Mouse (Mus musculus) cerebellum, adult 2 months (tissue): ENCODE data around the gene Sema6c. TPM values are rescaled to one million over a fixed set of nuclear protein-coding genes. Genes with fewer than 3 reads are reported as not detected.

Source experiments
- DNase-seq, 2 experiments: peaks; one replicate each; pipeline ENCODE4 v3.0.0; 2021
- H3K27ac ChIP-seq: fragments of 200-500 bp; 2 replicates; pipeline ENCODE4 v1.5.1; 2012; ENCODE audit warnings: low read length, control low read depth, inconsistent platforms; ENCODE audit not compliant: insufficient read depth
- H3K27me3 ChIP-seq: fragments of 200-500 bp; 2 replicates; pipeline ENCODE4 v1.6.1; 2012; ENCODE audit warnings: inconsistent platforms, mild to moderate bottlenecking, low read length, moderate library complexity; ENCODE audit not compliant: control insufficient read depth, insufficient read depth
- H3K4me1 ChIP-seq: fragments of 200-500 bp; 2 replicates; pipeline ENCODE4 v1.6.1; 2011; ENCODE audit warnings: low read length; ENCODE audit not compliant: control insufficient read depth, insufficient read depth
- H3K4me3 ChIP-seq: fragments of 200-500 bp; replicated peaks from 2 replicates; pipeline ENCODE3; 2011; ENCODE audit warnings: mild to moderate bottlenecking, low read depth, low read length, control low read depth; ENCODE audit not compliant: insufficient read depth
- CTCF ChIP-seq: fragments of 200-500 bp; IDR thresholded peaks from 2 replicates; pipeline ENCODE4 v1.5.1; 2011; ENCODE audit warnings: low read depth, mild to moderate bottlenecking, control low read depth, low read length, moderate library complexity, borderline replicate concordance; ENCODE audit not compliant: insufficient read depth
- POLR2A ChIP-seq: fragments of 200-500 bp; IDR thresholded peaks from 2 replicates; pipeline ENCODE4 v1.6.1; 2011; ENCODE audit warnings: low read length, control low read depth, borderline replicate concordance; ENCODE audit not compliant: insufficient read depth
- WGBS: fragments of 180-500 bp; shearing (Covaris S2); methylation state at CpG from one replicate; pipeline ENCODE4 v1.1.7; 2018; 5-methylcytosine and 5-hydroxymethylcytosine counted together
- polyA plus RNA-seq: library from polyadenylated mRNA; depleted of rRNA; stranded (reverse); fragments of >200 nt; gene quantifications from 2 replicates; pipeline ENCODE4 v1.2.3, GENCODE M21; 2012

Sema6c gene
- polyA plus RNA-seq, 1 experiment: 40.5 TPM

DNA sequence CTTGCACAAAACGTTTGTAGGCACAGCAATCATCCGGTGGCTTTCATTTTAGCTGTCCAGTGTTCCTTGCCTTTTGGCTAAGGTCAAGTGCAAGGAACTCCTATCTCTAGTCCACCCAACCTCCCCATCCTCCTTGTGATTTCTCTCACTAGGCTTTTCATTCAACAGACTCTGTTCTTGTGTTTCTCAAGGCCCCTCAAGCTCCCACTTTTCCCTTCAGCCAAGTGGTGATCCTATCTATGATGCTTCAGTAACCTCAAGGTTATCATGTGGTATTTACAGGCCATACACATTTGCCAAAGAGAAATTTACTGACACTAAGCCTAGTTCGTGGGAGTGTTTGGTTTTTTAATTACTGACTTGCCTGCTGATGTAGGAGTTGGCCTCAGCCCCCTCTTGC is 19.6 kb downstream of the Sema6c start:
- whole genome bisulfite sequencing: 67% methylated on average over 3 of the region's 3 CpGs
- Histone ChIP-seq H3K27me3 (no peaks in the 10 kb centered on the region), H3K27ac (no peak overlapping the region), H3K4me3 (no peak overlapping the region), H3K4me1 (no peaks in the 10 kb centered on the region)
- DNase-seq: no peak
- no peak for TF ChIP-seq POLR2A
- no peak for TF ChIP-seq CTCF

DNA sequence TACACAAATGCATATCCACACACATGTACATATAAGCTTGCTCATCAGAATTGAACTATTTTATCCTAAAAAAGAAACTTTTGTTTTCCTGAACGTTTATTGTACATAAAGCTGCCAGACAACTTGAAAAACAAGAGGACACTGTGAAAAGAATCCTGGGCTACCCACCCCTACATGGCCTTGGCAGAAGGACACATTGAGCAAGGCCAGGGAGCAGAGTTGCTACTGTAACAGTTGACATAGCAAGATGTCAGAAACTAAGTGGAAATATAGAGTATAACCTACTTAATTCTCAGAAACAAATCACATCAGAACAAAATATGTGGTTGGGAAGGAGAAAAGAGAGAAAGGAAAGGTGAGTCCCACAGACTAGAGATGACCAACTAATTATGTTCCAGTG is 21.6 kb downstream of the Sema6c start:
- no peak overlapping the region for H3K27ac ChIP-seq
- WGBS: 58% methylated on average over 1 of the region's 1 CpGs
- H3K4me3 ChIP-seq: no peak overlapping the region
- no peak for DNase-seq
- TF ChIP-seq CTCF: no peak
- no peak for TF ChIP-seq POLR2A
- H3K27me3 ChIP-seq: no peaks in the 10 kb centered on the region
- no peaks in the 10 kb centered on the region for H3K4me1 ChIP-seq

DNA sequence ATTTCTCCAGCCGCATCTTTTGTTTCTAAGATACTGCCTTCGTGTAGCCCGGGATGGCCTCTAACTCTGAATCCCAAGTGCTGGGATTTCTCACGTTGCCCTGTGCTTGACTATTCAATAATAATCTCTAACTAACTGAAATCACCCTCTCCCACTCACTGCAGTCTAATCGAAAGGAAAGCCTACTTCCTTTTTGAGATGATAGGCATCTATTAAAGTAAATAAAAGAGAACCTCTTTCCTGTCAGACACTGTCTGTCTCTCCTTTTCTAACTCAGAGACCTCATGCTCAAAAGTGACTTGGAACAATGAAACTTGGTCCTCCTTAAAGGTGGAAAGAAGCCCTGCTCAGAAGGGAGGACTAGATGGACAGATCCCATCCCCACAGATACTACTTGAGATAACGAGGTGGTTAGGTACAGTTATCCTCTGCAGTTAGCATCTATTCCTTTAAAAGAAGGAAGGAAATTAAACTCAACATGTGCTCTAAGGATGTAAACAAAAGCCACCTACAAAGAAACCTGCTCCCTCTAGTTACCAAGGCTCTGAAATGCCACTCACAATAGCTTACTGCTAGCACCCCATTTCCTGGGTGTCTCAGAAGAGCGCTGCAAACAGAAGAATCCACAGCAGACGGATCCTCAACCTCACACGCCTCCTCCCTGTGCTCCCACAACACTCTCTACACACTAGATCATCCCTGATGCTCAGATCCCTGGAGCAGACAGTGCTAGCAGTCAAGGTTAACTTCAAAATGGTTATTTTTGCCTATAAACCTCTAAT is 24.7 kb downstream of the Sema6c start:
- Histone ChIP-seq H3K27ac (no peak overlapping the region), H3K4me1 (no peaks in the 10 kb centered on the region), H3K4me3 (no peak overlapping the region), H3K27me3 (no peaks in the 10 kb centered on the region)
- TF ChIP-seq POLR2A (no peak), CTCF (no peak)
- 92% methylated on average over 9 of the region's 9 CpGs for WGBS
- DNase-seq: no peak

DNA sequence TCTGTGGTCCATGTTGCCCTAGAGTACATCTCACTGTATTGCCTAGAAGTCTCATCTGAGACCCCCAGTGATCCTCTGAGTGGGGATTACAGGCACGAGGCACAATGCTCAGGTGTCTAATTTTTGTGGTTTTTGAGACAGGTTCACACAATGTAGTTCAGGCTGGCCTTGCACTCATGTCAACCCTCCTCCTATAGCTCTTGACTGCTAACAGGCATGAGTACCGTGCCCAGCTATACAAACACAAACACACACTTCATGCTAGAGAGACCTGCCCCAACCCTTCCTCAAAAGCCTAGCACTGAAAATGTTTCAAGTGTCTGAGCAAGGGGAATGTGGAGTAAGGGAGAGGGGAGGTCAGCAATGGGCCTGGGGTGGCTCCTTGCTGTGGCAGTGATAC is 25.8 kb downstream of the Sema6c start:
- Histone ChIP-seq H3K27ac (no peak overlapping the region), H3K4me1 (no peaks in the 10 kb centered on the region), H3K27me3 (no peaks in the 10 kb centered on the region), H3K4me3 (no peak overlapping the region)
- no peak for DNase-seq
- 88% methylated on average over 2 of the region's 2 CpGs for WGBS
- no peak for TF ChIP-seq CTCF
- no peak for TF ChIP-seq POLR2A

DNA sequence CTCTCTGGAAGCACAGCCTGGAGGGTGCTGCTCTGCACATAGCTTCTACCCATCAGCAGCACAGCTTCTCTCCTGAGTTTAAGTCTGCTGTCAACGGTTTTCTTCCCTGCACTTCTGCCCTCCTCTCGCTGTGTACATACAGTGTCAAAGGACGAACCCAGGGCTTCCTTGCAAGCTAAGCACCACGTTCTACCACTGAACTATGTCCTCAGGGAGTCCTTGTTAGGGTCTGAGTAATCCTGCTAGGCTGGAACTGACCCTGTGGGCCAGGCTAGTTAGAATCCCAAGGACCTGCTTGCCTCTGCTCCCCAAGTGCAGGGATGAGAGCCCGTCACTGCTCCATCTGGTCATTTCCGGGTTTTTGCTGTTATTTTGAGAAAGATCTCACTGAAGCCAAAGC is 26.6 kb downstream of the Sema6c start:
- no peak overlapping the region for H3K4me3 ChIP-seq
- WGBS: 88% methylated on average over 6 of the region's 6 CpGs
- no peaks in the 10 kb centered on the region for H3K27me3 ChIP-seq
- DNase-seq: no peak
- H3K4me1 ChIP-seq: no peaks in the 10 kb centered on the region
- TF ChIP-seq POLR2A (no peak), CTCF (no peak)
- H3K27ac ChIP-seq: no peak overlapping the region

DNA sequence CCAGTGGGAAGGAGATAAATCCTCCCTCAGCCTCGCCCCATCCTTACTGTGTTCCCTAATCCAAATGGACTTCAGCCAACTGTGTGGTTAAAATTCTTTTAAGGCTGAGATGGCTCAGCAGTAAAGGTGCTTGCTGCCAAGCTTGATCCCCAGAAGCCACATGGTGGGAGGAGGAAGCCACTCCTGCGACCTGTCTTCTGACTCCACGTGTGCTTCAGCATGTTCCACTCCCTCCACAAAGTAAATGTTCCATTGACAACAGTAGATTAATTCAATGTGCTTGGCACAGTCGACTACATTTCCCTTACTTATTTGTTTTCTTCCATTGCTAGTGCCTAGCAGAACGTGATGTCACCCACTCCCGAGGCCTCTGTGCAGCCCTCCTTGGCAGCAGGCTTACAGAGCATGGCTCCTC is 34.5 kb downstream of the Sema6c start:
- WGBS: 12% methylated on average over 6 of the region's 6 CpGs
- Histone ChIP-seq H3K4me3 (no peak overlapping the region), H3K4me1 (peaks cover 10% of the 10 kb centered on the region), H3K27ac (no peak overlapping the region), H3K27me3 (no peaks in the 10 kb centered on the region)
- DNase-seq: peak; percentile 40 to 70
- TF ChIP-seq CTCF (no peak), POLR2A (no peak)

DNA sequence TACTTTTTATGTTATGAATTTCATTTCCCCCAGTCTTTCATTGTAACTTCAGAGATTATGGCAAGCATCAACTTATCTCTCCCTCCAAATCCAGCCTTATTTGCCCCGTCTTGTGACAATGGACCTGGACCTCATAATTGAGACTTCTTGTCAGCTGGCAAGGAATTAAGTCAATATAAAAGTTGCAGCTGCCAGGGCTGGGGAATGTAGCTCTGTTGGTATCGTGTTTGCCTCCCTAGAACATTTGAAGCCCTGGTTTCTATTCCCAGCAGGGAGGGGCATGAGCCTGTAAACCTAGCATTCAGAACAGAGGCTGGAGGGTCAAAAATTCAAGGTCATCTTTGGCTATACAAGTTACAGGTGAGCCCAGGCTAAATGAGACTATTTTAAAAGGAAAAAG is 35.5 kb downstream of the Sema6c start:
- Histone ChIP-seq H3K27ac (no peak overlapping the region), H3K4me3 (no peak overlapping the region), H3K4me1 (peaks cover 10% of the 10 kb centered on the region), H3K27me3 (no peaks in the 10 kb centered on the region)
- TF ChIP-seq POLR2A (no peak), CTCF (no peak)
- 73% methylated on average over 2 of the region's 2 CpGs for WGBS
- no peak for DNase-seq

DNA sequence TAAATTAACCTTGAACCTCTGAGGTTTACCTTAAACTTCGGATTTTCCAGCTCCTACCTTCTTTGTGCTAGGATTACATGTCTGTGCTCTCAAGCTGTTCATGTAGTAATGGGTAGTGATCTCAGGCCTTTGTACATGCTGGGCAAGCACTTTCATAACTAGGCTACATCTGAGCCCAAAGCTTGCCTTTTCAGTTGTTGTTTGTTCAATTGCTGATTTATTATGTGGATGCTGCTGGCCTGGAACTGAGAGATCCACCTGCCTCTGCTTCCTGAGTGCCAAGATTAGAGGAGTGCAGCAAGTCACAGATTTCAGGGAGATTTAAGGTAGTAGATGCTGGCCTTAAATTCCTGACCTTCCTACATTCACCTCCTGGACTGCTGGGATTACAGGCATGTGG is 38.8 kb downstream of the Sema6c start:
- WGBS: 79% methylated on average over 1 of the region's 1 CpGs
- H3K4me3 ChIP-seq: no peak overlapping the region
- no peak overlapping the region for H3K27ac ChIP-seq
- H3K4me1 ChIP-seq: peaks cover 10% of the 10 kb centered on the region
- TF ChIP-seq CTCF (no peak), POLR2A (no peak)
- DNase-seq: no peak
- no peaks in the 10 kb centered on the region for H3K27me3 ChIP-seq
